Mouse (Mus musculus): ENCODE measurements around the gene Mrps10.

DNA sequence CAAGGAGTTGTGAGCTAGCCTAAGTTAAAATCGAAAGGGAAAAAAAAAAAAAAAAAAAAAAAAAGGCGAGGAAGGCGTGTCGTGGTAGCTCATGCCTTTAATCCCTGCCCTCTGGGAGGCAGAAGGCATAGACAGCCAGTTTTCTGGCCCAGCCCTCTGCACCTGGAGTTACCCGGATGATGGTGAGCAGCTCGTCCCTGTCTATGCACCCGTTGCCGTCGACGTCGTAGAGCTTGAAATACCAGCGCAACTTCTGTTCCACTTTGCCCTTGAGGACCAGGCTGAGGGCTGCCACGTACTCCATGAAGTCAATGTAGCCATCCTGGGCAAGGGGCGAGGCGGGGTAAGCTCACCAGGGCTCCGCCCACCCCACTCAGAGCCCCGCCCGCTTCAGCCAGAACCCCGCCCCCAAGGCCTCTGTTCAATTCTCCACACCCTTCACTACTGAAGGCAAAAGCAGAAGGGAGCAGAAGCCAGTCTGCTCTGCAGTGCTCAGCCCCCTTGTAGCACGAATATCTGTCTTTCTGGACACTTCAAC lies 26.8 kb downstream of the Mrps10 start:
- TF ChIP-seq POLR2A (IDR thresholded peaks at IDR 0.05; ENCODE audit: borderline replicate concordance, extremely low read depth, low read depth, low read length) (peak; percentile 13; the same call in 1 of the 2 replicates), CTCF (IDR thresholded peaks at IDR 0.05; ENCODE audit: insufficient read depth, low read length) (no peak)
